Mouse (Mus musculus) layer of hippocampus, adult 11-12 months (tissue): Measurements from ENCODE around the gene Grap2.

Experiments used
- DNase-seq: peaks from one replicate; pipeline ENCODE4 v3.0.0; 2022; ENCODE audit warnings: low spot score

The Grap2 gene

DNA sequence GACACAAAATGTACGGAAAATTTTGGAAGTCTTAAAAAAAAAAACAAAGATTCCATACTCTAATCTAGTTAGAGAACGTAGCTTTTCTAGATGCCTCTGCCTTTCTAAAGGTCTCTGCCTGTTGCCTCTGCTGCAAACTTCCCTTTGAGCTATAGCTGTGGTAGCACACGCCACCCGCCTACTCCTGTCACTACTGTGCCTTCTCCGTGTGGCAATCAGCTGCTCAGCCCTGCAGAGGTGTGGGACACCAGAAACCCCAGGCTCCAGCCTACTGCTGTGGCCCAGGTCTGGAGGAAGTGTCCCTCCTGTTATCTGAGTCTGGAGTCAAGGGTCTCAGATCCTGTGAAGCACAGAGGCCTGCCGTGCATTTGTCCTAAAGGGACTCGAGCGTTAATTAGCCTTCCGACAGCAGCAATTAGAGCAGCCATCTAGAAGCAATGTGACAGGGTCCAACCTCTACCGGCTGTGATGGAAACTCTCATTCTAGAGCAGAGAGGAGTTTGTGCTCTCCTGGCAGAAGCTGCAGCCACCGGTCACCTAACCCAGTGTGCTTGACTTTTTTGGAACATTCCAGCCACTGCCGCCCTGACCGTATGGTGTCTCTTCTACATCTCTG is 64.5 kb downstream of the Grap2 start:
- no peak for DNase-seq

DNA sequence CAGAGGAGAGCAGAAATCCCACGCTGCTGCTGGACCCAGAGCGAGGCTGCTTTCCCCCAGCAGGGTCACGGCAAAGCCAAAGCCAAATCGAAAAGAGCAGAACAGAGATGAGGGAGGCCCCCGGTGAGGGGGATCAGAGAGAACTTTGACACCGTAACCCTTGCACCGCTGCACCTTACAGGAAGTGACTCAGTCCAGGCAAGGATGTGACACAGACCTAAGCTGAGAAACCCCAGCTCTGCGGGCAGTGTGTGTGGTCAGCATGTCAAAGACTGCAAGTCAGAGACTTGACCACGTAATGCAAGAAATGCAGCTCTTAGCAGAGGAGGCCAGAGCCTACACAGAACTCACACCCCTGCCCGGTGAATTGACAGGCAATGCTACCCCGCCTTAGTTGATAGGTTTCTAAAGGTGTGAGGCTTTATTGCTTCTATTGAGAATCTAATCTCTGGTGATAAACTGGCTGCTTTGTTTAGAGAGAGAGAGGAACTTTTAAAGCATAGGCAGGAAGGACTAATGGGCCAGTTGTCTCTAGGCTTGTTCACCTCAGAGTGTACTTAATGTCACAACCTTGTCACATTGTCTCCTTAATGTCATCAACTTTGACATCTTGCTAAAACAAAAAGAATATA is 66.8 kb downstream of the Grap2 start:
- no peak for DNase-seq

DNA sequence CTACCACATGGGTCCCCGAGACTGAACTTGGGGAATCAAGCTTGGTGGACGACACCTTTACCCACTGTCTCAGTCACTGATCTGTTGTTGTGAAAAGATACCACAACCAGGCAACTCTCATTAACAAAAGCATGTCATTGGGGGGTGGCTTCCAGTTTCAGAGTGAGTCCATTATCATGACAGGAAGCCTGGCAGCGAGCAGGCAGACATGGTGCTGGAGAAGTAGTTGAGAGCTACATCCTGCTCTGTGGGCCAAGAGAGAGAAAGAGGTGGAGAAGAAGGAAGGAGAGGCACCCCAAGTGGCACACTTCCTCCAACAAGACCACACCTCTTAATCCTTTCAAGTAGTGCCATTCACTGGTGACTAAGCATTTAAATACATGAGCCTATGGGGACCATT is 67.5 kb downstream of the Grap2 start:
- DNase-seq, result no peak

DNA sequence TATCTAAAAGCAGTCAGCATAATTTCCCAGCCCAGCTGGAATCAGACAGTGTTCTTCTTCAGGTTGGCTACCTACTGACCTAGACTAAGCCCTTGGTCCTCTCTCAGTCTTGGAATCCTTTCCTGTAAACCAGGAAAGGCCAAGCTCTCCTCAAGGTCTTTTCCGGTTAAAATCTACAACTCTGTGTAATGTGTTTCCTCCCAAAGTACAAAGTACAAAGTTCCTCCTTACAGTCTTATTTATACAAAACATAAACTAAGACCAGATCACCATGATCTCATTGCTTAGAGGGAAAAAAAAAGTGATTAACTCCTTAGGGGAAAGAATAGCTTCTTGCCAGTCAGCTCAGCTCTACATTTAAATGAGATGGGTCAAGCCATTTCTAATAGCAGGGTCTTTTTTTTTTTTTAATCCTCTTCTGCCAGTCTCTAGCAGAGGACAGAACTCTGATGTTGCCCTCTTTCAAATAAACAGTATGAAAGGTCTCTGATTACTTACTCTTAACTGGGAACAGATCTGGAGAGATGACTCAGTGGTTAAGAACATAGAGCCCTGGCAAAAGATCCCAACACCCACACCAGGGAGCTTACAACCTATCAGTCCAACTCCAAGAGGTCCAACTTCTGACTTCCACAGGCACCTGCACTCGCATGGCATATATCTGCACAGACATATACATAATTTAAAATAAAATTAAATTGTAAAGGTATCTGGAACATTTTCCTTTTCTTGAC is 69.5 kb downstream of the Grap2 start:
- no peak for DNase-seq

DNA sequence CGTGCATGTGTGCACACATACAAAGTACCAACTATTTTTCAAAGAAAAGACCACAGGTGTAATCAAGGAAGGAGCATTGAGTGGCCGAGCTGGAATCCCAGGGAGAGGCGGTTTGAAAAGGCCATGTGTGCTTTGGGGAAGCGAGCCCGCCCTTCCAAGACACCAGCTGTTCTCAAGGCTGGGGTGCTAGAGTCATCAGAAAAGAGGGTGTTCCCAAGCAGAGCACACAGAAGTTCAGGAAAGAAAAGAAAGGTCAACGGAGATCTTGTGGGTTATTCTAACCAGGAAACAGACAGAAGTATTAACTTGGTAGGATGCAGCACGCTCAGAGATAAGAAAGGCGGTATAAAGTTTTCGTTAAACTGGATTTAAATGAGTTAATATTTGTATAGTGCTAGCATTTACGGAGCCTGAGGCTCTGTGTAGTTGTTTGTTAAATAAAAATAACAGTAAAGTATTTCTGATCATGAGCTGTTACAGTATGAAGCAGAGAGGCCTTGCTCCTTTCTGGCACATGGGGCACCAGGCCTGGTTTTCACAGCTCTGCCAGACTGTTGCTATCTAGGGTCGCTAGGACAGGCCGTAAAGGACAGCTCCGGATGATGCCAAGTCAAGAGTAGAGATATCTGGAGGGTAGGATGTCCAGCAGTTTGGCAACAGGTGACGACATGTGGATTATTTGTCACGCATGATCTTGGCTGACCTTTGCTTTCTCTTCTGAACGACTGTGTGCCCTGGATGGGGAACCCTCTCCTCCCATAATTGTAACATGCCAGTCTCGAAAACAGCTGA is 72.8 kb downstream of the Grap2 start:
- DNase-seq, result no peak

DNA sequence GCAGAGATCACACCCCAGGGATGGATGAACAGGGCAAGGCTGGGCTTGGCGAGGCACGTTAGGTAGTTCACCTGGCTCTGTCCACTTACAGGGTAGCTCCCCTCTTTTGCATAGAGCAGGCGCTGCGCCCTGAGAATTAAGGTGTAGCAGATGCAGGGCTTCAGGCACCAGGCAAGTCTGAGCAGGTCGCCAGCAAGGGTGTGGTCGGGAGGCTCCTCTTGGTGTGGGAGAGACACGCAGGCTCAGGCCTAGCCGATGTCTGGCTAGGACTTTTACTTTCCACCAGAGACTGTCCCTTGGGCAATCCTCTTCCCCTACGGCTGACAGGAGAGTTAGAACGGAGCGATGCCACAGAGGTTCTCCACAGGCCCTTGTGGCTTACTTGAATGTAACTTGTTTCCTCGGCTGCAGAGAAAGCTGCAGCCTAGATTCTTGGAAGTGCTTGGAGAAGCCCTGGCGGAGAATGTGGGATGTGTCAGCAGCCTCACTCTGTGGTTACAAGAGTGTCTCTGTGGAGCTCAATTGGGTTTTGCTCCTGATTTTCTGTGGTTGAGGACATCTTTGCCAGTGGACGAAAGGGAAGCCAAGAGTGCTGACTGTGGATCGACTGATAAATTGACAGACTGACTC is 76.7 kb downstream of the Grap2 start:
- no peak for DNase-seq

DNA sequence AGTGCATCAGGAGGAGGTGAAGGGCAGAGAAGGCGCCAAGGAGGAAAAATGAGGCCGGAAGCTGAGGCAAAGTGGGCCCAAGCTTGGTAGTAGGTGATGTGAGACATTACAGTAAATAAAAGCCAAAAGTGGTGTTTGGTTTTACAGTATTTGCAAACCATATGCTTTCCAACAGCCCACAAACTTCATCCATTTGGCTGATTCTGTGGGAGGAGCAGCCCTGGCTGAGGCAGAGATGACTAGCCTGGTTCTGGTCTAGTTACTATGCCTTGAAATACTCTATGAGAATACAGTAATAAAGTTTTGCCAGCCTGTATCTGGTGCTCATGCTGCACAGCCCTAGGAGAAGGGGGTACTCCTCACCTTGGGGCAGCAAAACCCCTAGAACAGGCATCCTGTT is 78.0 kb downstream of the Grap2 start:
- no peak for DNase-seq

DNA sequence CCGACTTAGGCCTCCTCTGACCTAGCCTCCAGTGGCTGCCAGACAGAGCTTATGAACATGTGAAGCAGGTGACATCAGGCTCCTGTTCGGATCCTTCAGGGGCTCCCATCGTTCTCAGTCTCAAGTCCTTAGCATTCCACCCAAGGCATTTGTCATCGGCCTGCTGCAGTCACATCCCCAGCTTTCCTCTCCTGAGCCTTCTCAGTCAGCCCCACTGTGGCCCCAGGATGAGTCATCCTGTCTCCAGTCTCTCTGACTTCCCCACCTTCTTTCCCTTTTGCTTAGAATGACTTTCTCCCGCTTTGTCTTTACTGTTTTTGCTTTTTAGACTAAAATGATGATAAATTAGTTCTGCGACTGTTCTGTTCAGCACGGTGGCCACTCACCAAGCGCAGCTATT is 81.5 kb downstream of the Grap2 start:
- no peak for DNase-seq

DNA sequence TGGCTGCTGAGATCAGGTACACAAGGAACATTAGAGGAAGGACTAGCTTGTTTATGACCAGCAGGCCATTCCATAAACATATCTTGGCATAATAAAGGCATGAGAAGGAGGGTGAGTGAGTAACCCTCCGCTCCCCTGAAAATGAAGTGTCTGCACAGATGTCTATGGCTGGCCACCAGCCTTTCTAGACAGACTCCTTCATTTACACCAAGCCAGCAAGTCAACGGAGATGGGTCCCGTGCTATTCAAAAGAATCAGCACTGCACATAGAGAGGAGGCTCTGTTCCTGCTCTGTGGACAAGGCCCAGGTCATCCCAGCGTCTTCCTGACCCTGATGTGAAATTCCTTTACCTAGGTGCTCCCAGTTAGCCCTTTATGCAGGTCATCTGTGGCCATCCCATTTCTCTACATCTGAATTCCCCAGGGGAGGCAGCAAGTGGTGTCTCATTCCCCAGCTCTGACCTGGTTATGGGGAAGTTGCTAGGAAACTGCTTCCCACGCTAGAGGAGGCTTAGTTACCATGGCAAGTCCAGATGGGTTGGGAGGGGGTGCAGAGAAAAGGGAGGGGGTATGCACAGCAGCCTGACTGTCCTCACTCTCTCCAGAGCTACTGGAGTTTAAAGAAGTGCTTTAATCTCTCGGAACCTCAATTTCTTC is 86.5 kb downstream of the Grap2 start:
- peak; percentile 46 for DNase-seq

DNA sequence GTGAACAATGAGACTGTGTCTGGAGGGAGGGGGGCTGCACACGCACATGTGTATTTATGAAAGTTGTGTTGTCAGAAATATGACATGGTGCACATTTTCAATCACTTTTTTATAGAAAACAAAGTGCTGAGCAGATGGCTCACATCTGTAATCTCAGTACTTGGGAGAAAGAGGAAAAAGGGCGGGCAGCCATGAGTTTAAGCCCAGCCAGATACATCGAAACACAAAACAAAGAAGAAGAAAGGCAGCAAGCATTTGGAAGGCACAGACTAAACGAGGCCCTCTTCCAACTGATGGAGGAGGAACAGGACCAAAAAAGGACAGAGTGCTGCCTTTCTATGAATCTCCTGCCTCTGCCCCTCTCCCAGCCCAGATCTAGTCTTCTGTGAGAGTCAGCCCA is 88.6 kb downstream of the Grap2 start:
- DNase-seq, result no peak

DNA sequence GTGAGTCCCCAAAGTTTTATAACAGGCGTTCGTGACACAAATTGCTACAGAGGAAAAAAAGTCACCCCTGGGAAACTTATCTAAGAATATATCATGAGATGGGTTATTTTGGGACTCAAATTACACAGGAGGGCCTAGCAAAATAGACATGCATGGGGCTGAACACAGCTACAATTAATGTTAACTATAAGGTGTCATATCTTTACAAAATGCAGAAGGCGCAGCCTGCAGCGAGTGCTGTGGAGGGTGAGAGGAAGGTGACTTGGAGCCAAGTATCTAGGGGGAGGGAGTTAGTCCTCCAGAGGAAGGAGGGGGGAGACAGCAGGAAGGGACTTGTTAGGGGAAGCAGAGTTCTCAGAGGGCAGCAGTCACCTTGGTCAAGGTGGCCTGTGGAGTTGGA is 92.0 kb downstream of the Grap2 start:
- no peak for DNase-seq

DNA sequence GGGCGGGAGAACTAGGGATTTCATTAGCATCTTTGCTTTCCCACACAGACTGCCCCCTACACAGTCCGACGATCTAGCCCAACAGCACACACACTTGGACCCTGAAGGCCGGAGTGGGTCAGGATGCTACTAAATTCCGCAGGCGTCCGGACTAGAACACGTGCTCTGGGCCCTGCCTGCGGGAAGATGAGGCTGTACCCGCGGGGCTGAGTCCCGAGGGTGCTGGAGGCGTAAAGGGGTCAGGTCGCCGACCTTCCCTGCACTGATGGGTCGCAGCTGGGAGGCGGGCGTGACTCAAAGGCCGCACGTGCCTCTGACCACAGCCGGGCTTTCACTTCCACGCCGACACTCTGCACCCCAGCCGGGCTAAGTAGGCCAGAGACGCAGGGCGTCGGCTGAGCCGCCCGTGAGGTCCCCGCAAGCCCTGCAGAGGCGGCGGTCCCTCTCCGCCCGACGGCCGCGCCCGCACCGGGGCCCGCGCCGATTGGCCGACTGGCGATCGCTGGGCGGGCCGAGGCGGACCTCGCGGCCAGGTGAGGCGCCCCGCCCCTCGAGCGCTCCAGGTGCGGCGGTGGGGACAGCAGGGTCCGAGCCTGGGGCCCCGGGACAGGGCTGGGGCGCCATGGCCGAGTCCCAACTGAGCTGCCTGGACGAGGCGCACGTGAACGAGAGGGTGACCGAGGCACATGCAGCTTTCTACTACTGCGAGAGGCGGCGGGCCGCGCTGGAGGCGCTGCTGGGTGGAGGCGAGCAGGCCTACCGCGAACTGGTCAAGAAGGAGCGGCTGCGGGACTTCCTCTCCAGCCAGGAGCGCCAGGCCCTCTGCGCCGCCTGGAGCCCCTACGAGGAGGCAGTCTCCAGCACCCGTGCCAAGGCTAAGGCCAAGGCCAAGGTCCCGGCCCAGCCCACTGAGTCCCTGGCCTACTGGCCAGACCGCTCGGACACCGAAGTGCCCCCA is 99.2 kb downstream of the Grap2 start, which contains the start of gene Fam83f:
TSS of gene Fam83f (plus strand) at position 553 of the 958 bp plus-strand sequence.
- DNase-seq, result no peak

DNA sequence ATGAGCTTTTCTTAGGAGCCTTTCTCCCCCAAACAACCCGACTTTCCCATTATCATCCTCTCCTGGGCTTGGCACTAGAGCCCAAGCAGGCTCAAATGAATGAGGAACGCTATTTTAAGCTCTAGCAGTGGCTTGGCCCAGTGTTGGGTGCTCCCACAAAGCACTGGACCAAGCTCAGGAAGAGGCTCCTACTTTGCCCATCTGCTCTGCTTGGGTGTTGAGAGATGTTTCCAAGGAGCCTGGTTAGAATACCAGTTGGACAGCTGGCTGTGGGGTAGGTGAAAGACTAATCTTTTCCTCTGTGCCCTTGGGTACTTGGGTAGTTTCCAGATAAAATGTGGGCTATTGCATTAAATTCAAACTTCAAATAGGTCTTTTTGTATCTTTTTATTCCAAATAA is 100.4 kb downstream of the Grap2 start:
- DNase-seq, result no peak

DNA sequence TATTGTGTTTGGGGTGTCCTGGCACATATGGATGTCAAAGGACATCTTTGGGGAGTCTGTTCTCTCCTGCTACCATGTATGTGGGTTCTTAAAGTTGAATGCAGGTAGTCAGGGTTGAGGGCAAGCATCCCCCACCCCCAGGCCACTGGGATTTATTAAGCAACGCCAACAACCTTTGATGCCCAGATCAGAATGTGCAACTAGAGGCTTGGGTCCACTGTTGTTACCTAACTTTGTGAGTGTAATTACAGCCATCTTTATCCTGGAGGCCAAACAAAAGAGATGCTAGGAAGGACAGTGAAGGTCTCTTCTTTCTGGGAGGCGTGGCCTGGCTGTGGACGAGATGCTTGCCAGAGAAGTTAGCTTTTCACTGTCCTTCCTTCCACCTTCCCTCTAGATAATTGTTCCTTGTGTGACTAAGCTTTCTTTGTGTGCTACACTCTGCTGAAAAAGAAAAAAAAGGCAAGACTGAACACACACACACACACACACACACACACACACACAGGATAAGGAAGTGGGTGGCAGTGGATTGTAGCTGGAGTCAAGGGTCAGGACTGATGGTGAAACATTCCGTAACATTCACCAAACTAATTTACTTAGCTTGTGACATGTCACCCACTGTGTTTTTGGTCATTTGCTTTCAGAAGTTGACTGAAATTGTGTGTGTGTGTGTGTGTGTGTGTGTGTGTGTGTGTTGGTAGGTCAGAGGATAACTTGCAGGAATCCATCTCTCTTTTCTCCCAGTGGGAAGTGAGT is 101.1 kb downstream of the Grap2 start:
- DNase-seq, result no peak

DNA sequence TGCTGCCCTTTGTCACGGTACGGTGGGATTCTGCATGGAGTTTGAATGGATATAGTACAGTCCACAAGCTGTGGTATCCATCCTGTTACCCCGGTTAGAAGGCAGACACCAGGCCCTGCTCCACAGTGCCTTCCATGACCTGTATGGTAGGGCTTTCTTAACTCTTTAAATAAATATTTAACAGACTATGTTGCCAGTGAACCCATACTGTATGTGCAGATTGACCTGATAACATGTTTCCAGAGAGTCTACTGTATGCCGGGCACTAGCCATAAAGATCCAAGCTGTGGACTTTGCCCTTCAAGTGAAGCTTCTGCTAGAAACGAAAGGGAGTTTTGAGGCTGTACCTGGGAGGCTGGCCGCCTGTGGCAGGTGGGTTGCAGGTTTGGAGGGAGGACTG is 102.3 kb downstream of the Grap2 start:
- DNase-seq, result no peak

DNA sequence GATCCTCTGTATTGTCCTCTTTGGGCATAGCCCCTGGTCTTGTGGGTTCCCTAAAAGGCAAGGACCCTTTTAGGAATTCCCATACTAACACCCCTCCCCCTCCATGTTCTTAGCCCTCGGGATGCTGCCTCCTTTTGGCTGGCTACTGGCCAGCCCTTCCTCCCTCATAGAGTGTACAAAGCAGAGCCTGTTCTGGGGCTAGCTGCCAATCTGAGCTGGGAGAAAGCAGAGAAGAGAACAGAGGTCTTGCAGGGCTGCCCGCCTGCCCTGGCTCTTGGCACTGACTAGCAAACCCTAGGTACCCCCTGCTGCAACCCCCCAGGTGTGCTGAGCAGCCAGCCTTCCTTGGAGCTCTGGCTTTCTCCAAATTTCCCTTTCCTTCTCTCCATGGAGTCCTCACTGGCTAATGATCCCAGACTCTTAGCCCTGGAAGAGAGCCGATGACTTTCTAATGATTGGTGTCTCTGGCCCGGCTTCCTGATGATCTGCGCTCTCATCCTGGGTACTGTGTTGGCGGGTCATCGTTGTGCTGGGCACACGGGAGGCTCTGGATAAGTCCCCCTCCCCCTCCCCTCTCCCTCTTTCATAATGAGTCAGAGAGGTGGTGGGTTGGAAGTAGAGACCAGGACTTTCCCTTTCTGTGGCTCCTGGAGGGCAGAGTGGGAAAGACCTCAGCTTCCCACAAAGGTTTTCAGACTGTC is 107.3 kb downstream of the Grap2 start:
- DNase-seq, result peak; percentile 66

DNA sequence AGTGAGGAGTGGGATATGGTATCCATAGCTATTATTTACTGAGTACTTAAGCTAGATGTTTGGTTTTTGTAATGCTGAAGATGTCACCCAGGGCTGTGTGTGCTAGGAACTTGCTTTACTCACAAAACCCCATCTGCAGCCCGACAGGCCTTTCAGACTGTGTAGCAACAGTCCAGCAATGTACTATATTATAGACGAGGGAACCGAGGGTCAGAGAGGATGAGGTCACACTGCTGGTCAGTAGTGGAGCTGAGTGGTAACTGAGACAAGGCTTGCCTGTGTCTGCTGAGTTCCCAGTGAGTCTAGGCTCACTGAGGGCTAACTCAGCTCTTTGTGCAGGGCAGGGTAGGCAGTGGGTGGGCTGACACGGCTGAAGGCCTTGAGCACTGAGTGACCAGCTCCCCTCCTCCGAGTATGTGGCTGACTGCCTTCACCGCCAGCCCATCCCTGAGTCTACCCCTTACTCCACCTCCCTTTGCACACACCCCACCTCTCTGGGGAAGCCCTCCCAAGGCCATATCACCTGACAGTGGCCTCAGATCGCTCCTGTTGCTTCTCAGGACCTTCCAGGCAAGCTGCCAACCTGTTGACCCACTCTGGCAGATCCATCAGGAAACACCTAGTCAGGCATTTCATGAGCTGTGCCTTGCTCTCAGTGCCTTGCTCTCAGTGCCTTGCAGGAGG is 108.1 kb downstream of the Grap2 start:
- no peak for DNase-seq

DNA sequence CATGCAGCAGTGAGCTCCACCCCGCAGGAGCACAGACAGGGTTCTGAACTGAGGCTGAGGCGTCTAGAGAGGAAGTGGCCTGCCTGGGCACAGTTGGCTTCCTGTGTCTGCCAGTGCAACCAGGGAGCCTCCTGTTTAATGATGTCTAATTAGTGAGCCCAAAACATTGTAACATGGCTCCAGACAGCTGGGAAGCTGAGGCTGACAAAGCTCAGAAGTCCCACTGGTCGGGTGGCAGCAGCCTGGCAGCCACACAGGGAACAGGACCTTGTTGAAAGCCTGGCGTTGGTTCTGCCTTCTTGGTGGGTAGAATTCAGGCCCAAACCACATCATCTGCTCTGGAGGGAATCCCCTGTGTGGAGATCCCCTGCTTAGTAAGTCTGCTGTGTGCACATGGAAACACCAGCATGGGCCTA is 109.1 kb downstream of the Grap2 start:
- DNase-seq, result no peak
